Mouse (Mus musculus): Measurements from ENCODE around the gene Hddc3. TPM values are rescaled to one million over a fixed set of nuclear protein-coding genes. Genes with fewer than 3 reads are reported as not detected.

Hddc3 gene
- polyA plus RNA-seq, 1 experiment: 83.3 TPM

GRCm38 (mm10) chr7:80325292-80325868 lies 17.5 kb upstream of the Hddc3 start:
- Histone ChIP-seq H3K79me2 (ENCODE audit: control insufficient read depth, insufficient read depth) (peaks cover 12% of the 10 kb centered on the region), H3K36me3 (ENCODE audit: control insufficient read depth, insufficient read depth) (no peaks in the 10 kb centered on the region), H3ac (ENCODE audit: control insufficient read depth, insufficient read length) (no peak overlapping the region), H3K4me3 (no peak overlapping the region), H3K4me2 (ENCODE audit: low read depth) (no peak overlapping the region), H3K27me3 (ENCODE audit: control insufficient read depth, insufficient read depth, insufficient read length) (no peaks in the 10 kb centered on the region)
- TF ChIP-seq MYOD1 (IDR thresholded peaks at IDR 0.05; ENCODE audit: control insufficient read depth in 1 of 3, insufficient read length in 2 of 3, low read depth in 2 of 3) (peak in 1 of 3 experiments; percentile 70), E2F4 (IDR thresholded peaks at IDR 0.05; ENCODE audit: insufficient read depth) (no peak), POLR2AphosphoS2 (IDR thresholded peaks at IDR 0.05; ENCODE audit: insufficient read length, low read depth) (peak; percentile 14), CEBPB (IDR thresholded peaks at IDR 0.05; ENCODE audit: insufficient read depth, poor library complexity, severe bottlenecking) (no peak), MYOG (IDR thresholded peaks at IDR 0.05; ENCODE audit: control insufficient read depth in 1 of 3, insufficient read depth in 1 of 3, insufficient read length in 2 of 3, low read depth in 2 of 3) (peak in 1 of 3 experiments; percentile 30), USF1 (IDR thresholded peaks at IDR 0.05; ENCODE audit: low read depth) (no peak), SRF (IDR thresholded peaks at IDR 0.05; ENCODE audit: control insufficient read depth, insufficient read length, low read depth) (no peak), POLR2A (IDR thresholded peaks at IDR 0.05; ENCODE audit: insufficient read length, low read depth) (no peak), REST (IDR thresholded peaks at IDR 0.05; ENCODE audit: insufficient read depth, insufficient read length) (no peak), TCF12 (IDR thresholded peaks at IDR 0.05; ENCODE audit: insufficient read depth, poor library complexity, severe bottlenecking) (no peak), MAX (IDR thresholded peaks at IDR 0.05; ENCODE audit: low read depth) (no peak)

- no peak for TF ChIP-seq SRF (IDR thresholded peaks at IDR 0.05; ENCODE audit: control insufficient read depth, insufficient read length, low read depth)
- no peaks in the 10 kb centered on the region for H3K36me3 ChIP-seq (ENCODE audit: control insufficient read depth, insufficient read depth)
- no peak overlapping the region for H3K4me2 ChIP-seq (ENCODE audit: low read depth)
- H3K79me2 ChIP-seq (ENCODE audit: control insufficient read depth, insufficient read depth): peaks cover 12% of the 10 kb centered on the region
- no peak overlapping the region for H3K4me3 ChIP-seq
- no peaks in the 10 kb centered on the region for H3K27me3 ChIP-seq (ENCODE audit: control insufficient read depth, insufficient read depth, insufficient read length)
- no peak overlapping the region for H3ac ChIP-seq (ENCODE audit: control insufficient read depth, insufficient read length)
Measured at GRCm38 (mm10) chr7:80326076-80326475, 16.8 kb upstream of the Hddc3 start.

GRCm38 (mm10) chr7:80330278-80330677 lies 12.6 kb upstream of the Hddc3 start:
- TF ChIP-seq REST (IDR thresholded peaks at IDR 0.05; ENCODE audit: insufficient read depth, insufficient read length): no peak
- no peak for TF ChIP-seq TCF3 (IDR thresholded peaks at IDR 0.05; ENCODE audit: insufficient read length, low read depth)
- no peak for TF ChIP-seq MYOD1 (IDR thresholded peaks at IDR 0.05; ENCODE audit: control insufficient read depth in 1 of 3, insufficient read length in 2 of 3, low read depth in 2 of 3)
- TF ChIP-seq USF1 (IDR thresholded peaks at IDR 0.05; ENCODE audit: low read depth): no peak
- TF ChIP-seq POLR2AphosphoS2 (IDR thresholded peaks at IDR 0.05; ENCODE audit: insufficient read length, low read depth): no peak
- no peak for TF ChIP-seq CEBPB (IDR thresholded peaks at IDR 0.05; ENCODE audit: insufficient read depth, poor library complexity, severe bottlenecking)
- TF ChIP-seq TCF12 (IDR thresholded peaks at IDR 0.05; ENCODE audit: insufficient read depth, poor library complexity, severe bottlenecking): no peak
- no peak for TF ChIP-seq MYOG (IDR thresholded peaks at IDR 0.05; ENCODE audit: control insufficient read depth in 1 of 3, insufficient read depth in 1 of 3, insufficient read length in 2 of 3, low read depth in 2 of 3)
- no peak for TF ChIP-seq MAX (IDR thresholded peaks at IDR 0.05; ENCODE audit: low read depth)
- TF ChIP-seq POLR2A (IDR thresholded peaks at IDR 0.05; ENCODE audit: insufficient read length, low read depth): no peak
- no peak for TF ChIP-seq E2F4 (IDR thresholded peaks at IDR 0.05; ENCODE audit: insufficient read depth)
- no peak for TF ChIP-seq SRF (IDR thresholded peaks at IDR 0.05; ENCODE audit: control insufficient read depth, insufficient read length, low read depth)
- no peaks in the 10 kb centered on the region for H3K79me2 ChIP-seq (ENCODE audit: control insufficient read depth, insufficient read depth)
- H3ac ChIP-seq (ENCODE audit: control insufficient read depth, insufficient read length): no peak overlapping the region
- H3K27me3 ChIP-seq (ENCODE audit: control insufficient read depth, insufficient read depth, insufficient read length): no peaks in the 10 kb centered on the region
- no peak overlapping the region for H3K4me3 ChIP-seq
- H3K4me2 ChIP-seq (ENCODE audit: low read depth): no peak overlapping the region
- peaks cover 15% of the 10 kb centered on the region for H3K36me3 ChIP-seq (ENCODE audit: control insufficient read depth, insufficient read depth)

GRCm38 (mm10) chr7:80331433-80331832 lies 11.5 kb upstream of the Hddc3 start:
- no peaks in the 10 kb centered on the region for H3K27me3 ChIP-seq (ENCODE audit: control insufficient read depth, insufficient read depth, insufficient read length)
- H3ac ChIP-seq (ENCODE audit: control insufficient read depth, insufficient read length): no peak overlapping the region
- H3K4me2 ChIP-seq (ENCODE audit: low read depth): no peak overlapping the region
- TF ChIP-seq CEBPB (IDR thresholded peaks at IDR 0.05; ENCODE audit: insufficient read depth, poor library complexity, severe bottlenecking) (no peak), SRF (IDR thresholded peaks at IDR 0.05; ENCODE audit: control insufficient read depth, insufficient read length, low read depth) (no peak), POLR2AphosphoS2 (IDR thresholded peaks at IDR 0.05; ENCODE audit: insufficient read length, low read depth) (no peak), MAX (IDR thresholded peaks at IDR 0.05; ENCODE audit: low read depth) (no peak), TCF3 (IDR thresholded peaks at IDR 0.05; ENCODE audit: insufficient read length, low read depth) (no peak), POLR2A (IDR thresholded peaks at IDR 0.05; ENCODE audit: insufficient read length, low read depth) (no peak), USF1 (IDR thresholded peaks at IDR 0.05; ENCODE audit: low read depth) (no peak), E2F4 (IDR thresholded peaks at IDR 0.05; ENCODE audit: insufficient read depth) (no peak), TCF12 (IDR thresholded peaks at IDR 0.05; ENCODE audit: insufficient read depth, poor library complexity, severe bottlenecking) (no peak)
- H3K4me3 ChIP-seq: no peak overlapping the region
- no peaks in the 10 kb centered on the region for H3K79me2 ChIP-seq (ENCODE audit: control insufficient read depth, insufficient read depth)
- peaks cover 15% of the 10 kb centered on the region for H3K36me3 ChIP-seq (ENCODE audit: control insufficient read depth, insufficient read depth)

GRCm38 (mm10) chr7:80334848-80335247 lies 8.1 kb upstream of the Hddc3 start:
- Histone ChIP-seq H3K36me3 (ENCODE audit: control insufficient read depth, insufficient read depth) (peaks cover 15% of the 10 kb centered on the region), H3K4me3 (no peak overlapping the region), H3K27me3 (ENCODE audit: control insufficient read depth, insufficient read depth, insufficient read length) (no peaks in the 10 kb centered on the region), H3ac (ENCODE audit: control insufficient read depth, insufficient read length) (no peak overlapping the region), H3K4me2 (ENCODE audit: low read depth) (no peak overlapping the region), H3K79me2 (ENCODE audit: control insufficient read depth, insufficient read depth) (peaks cover 15% of the 10 kb centered on the region)
- TF ChIP-seq USF1 (IDR thresholded peaks at IDR 0.05; ENCODE audit: low read depth) (no peak), POLR2AphosphoS2 (IDR thresholded peaks at IDR 0.05; ENCODE audit: insufficient read length, low read depth) (no peak), TCF3 (IDR thresholded peaks at IDR 0.05; ENCODE audit: insufficient read length, low read depth) (no peak), TCF12 (IDR thresholded peaks at IDR 0.05; ENCODE audit: insufficient read depth, poor library complexity, severe bottlenecking) (no peak), REST (IDR thresholded peaks at IDR 0.05; ENCODE audit: insufficient read depth, insufficient read length) (no peak), SRF (IDR thresholded peaks at IDR 0.05; ENCODE audit: control insufficient read depth, insufficient read length, low read depth) (no peak), E2F4 (IDR thresholded peaks at IDR 0.05; ENCODE audit: insufficient read depth) (no peak), MYOG (IDR thresholded peaks at IDR 0.05; ENCODE audit: control insufficient read depth in 1 of 3, insufficient read depth in 1 of 3, insufficient read length in 2 of 3, low read depth in 2 of 3) (no peak)

Data from myocyte (in vitro differentiated cells).